Mouse (Mus musculus): ENCODE results near the gene Kcnn3. TPM values are rescaled to one million over a fixed set of nuclear protein-coding genes. Genes with fewer than 3 reads are reported as not detected.

The Kcnn3 gene
- polyA plus RNA-seq, 1 experiment = 2.4 TPM

- 3% methylated on average over 28 of the region's 28 CpGs for WGBS
- DNase-seq (ENCODE audit: low read depth, low spot score) = no peak
These were observed 194.6 kb downstream of the Kcnn3 start, which contains the start of gene Adar for GRCm38 (mm10) chr3:89714359-89715206. Gene Adar (plus strand): TSS chr3:89715022.

GRCm38 (mm10) chr3:89715207-89715966 is 195.4 kb downstream of the Kcnn3 start:
- WGBS = 4% methylated on average over 59 of the region's 59 CpGs
- DNase-seq (ENCODE audit: low read depth, low spot score) = no peak

- 67% methylated on average over 6 of the region's 6 CpGs for WGBS
- DNase-seq (ENCODE audit: low read depth, low spot score) = no peak
These were observed 195.9 kb downstream of the Kcnn3 start for GRCm38 (mm10) chr3:89715967-89716256.

- no peak for DNase-seq (ENCODE audit: low read depth, low spot score)
These were observed 202.1 kb downstream of the Kcnn3 start for GRCm38 (mm10) chr3:89722032-89722431.

GRCm38 (mm10) chr3:89723400-89724084 is 203.6 kb downstream of the Kcnn3 start:
- WGBS = 74% methylated on average over 7 of the region's 7 CpGs
- no peak for DNase-seq (ENCODE audit: low read depth, low spot score)

Other genes with a start within 250 kb of the Kcnn3 start
- 108 and 123 TPM in 2 replicates for gene Slc50a1, start 249.6 kb upstream of the Kcnn3 start, polyA plus RNA-seq (2012; rRNA removed)
- 78.0 and 93.8 TPM in 2 replicates for gene Efna1, start 239.0 kb upstream of the Kcnn3 start, polyA plus RNA-seq (2012; rRNA removed)
- gene Efna3, start 197.2 kb upstream of the Kcnn3 start, polyA plus RNA-seq (2012; rRNA removed) = 6.0 and 7.4 TPM in 2 replicates
- gene Efna4, start 182.1 kb upstream of the Kcnn3 start, polyA plus RNA-seq (2012; rRNA removed) = 14.5 and 14.6 TPM in 2 replicates
- 59.4 and 68.5 TPM in 2 replicates for gene Adam15, start 170.2 kb upstream of the Kcnn3 start, polyA plus RNA-seq (2012; rRNA removed)
- gene Dcst2, start 158.2 kb upstream of the Kcnn3 start, polyA plus RNA-seq (2012; rRNA removed) = 0.15 and 0.60 TPM in 2 replicates
- 3.1 and 6.7 TPM in 2 replicates for gene Dcst1, start 154.9 kb upstream of the Kcnn3 start, polyA plus RNA-seq (2012; rRNA removed)
- 92.6 and 151 TPM in 2 replicates for gene Zbtb7b, start 125.4 kb upstream of the Kcnn3 start, polyA plus RNA-seq (2012; rRNA removed)
- gene Lenep, start 117.4 kb upstream of the Kcnn3 start, polyA plus RNA-seq (2012; rRNA removed) = not detected in 2 replicates
- gene Flad1, start 108.3 kb upstream of the Kcnn3 start, polyA plus RNA-seq (2012; rRNA removed) = 40.7 and 48.2 TPM in 2 replicates
- 37.2 and 50.9 TPM in 2 replicates for gene Cks1b, start 101.8 kb upstream of the Kcnn3 start, polyA plus RNA-seq (2012; rRNA removed)
- 60.3 and 84.0 TPM in 2 replicates for gene Shc1, start 101.7 kb upstream of the Kcnn3 start, polyA plus RNA-seq (2012; rRNA removed)
- 30.8 and 39.3 TPM in 2 replicates for gene Pygo2, start 90.0 kb upstream of the Kcnn3 start, polyA plus RNA-seq (2012; rRNA removed)
- gene Pbxip1, start 83.5 kb upstream of the Kcnn3 start, polyA plus RNA-seq (2012; rRNA removed) = 44.6 and 52.7 TPM in 2 replicates
- 31.6 and 34.8 TPM in 2 replicates for gene Pmvk, start 65.6 kb upstream of the Kcnn3 start, polyA plus RNA-seq (2012; rRNA removed)
- 27.5 and 39.9 TPM in 2 replicates for gene Adar, start 194.9 kb downstream of the Kcnn3 start, polyA plus RNA-seq (2012; rRNA removed)
- gene Chrnb2, start 244.5 kb downstream of the Kcnn3 start, polyA plus RNA-seq (2012; rRNA removed) = 0.90 and 1.3 TPM in 2 replicates